Mouse (Mus musculus) urinary bladder, postnatal 36 days (tissue): ENCODE data around the gene St8sia1.

ENCODE experiments used
- DNase-seq, 2 experiments: peaks; one replicate each; pipeline ENCODE4 v3.0.0; 2022; ENCODE audit warnings: low spot score in 2 of 2, mixed read lengths in 1 of 2

Gene St8sia1

GRCm38 (mm10) chr6:142865199-142865598 lies 99.1 kb downstream of the St8sia1 start:
- DNase-seq: no peak

GRCm38 (mm10) chr6:142863881-142864280 lies 100.4 kb downstream of the St8sia1 start:
- DNase-seq: no peak

DNA sequence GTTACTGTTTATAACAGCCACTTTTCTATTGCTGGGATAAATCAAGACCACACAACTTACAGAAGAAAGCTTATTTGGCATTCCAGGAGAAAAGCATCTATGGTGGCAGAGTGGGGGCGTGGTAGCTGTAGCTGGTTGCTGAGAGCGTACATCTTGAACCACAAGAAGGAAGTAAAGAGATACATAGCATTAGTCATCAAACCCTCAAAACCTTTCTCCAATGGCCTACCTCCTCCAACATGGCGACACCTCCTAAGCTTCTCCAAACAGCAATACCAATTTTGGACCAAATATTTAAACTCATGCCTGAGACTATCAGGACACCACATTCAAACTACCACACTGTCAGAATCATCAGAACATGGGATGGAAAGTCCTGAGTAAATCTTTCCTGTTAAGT lies 102.0 kb downstream of the St8sia1 start:
- DNase-seq: no peak

DNA sequence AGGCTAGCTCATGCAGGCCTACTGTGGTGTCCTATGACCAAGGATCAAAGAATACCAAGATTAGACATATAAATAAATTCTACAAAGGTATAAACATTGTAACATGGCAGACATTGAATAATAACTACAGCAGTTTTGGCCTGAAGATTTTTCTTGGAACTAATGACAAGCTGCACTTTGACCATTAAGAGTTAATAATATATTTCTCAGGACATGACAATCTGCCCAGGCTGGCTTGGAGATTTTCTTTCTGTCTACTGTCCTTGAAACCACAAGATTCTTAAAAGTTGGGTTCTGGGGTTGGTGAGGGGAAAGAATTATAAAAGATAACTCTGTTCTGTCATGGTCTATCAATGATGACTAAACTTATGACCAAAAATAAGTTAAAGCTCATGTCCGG lies 103.9 kb downstream of the St8sia1 start:
- no peak for DNase-seq

DNA sequence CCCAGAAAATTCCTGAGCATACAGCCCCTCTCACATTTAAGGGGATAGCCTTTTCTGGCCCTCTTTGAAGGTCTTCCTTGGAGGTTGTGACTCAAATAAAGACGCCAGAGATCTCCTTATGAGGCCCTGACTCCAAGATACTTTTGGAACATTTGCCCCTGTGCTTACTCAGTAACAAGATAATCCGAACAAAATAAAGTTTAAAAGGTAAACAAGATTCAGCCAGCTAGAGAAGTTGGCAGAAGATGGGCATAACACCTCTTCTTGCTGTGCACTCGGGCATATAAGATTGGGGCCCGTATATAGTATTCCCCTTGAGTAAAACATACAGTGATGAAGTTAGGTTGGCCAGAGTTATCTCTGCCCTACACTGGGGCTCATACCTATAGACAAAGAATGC lies 104.3 kb downstream of the St8sia1 start:
- DNase-seq: no peak

- DNase-seq: no peak
Observed at GRCm38 (mm10) chr6:142858937-142859336, 105.3 kb downstream of the St8sia1 start.

GRCm38 (mm10) chr6:142856258-142856874 lies 107.9 kb downstream of the St8sia1 start:
- DNase-seq: no peak

GRCm38 (mm10) chr6:142855761-142856160 lies 108.5 kb downstream of the St8sia1 start:
- DNase-seq: no peak

DNA sequence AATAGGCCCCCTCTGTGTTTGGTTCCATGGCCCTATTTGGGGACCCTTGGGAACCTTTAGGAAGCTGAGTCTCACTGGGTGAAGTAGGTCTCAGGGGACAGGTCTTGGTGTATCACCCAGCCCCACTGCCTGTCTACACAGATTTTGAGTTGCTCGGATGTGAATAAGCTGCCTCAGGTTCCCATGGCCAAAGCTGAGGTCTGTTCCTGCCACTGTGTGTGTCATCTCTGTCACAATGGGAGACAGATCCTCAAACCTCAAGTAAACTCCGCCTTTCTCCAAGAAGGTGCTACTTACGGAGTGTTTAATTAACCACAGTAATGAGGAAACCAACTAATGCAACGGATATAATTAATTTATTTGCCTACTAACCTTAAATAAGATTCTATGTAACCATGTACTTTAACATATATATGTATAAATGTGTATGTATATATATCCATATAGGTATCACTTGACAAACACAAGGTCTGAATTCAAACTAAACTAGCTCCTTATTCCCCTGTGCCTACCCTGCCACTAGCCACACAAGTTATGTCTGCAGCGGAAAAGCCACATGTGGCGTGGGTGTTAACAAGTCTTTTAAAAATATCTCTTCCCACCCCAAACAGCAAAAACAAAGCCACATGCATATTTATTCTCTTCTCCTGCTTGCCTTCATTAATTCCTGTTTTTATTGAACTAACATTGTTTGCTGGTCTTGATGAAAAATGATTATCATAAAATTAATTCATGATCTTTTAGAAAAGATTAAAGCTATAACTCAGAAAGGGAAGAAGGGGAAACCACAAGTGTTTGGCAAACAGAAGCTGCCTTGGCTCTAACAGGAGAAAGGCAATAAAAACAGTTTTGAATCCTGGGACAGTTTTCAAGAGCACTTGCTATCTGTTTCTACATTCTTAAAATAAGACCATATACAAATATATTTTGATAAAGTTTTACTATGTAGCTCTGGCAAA lies 111.6 kb downstream of the St8sia1 start:
- no peak for DNase-seq

GRCm38 (mm10) chr6:142850436-142850835 lies 113.8 kb downstream of the St8sia1 start:
- no peak for DNase-seq

DNA sequence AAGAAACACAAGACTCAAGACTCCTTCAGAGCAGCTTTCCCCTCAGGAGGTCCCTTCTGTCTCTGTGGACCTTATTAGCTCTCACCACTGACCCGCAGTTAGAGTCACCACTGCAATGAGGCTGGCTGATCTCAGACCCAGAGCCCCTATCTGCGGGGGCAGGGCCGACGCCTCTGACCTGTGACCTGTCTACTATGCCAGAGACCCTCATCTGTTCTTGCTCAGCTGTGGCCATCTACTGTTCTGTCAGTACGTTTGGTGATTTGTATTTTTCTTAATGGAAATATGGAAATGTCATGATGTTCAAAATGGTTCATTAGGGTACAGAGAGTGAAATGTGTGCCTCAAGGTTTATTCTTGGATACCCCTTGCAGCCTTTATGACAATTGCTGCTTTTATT lies 114.9 kb downstream of the St8sia1 start:
- no peak for DNase-seq

GRCm38 (mm10) chr6:142847914-142848674 lies 116.2 kb downstream of the St8sia1 start:
- no peak for DNase-seq

- DNase-seq: no peak
Observed at GRCm38 (mm10) chr6:142846855-142847254, 117.4 kb downstream of the St8sia1 start.

DNA sequence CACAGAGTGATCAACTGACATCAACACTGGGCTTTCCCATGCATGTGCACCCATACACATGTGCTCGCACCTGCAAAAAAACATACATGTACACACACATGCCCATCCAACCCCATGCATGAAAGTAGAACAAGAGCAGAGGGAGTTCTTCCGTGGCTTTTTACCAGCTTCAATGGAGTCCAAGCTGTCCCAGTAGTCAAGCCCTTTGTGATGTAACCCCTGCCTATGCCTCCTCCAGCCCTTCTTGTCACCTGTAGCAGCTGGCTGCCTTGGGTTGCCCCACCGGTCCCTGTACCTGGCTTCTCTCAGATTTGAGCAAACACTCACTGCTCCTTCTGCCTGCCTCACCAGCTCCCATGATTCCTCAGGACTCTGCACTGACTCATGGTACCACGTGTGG lies 119.2 kb downstream of the St8sia1 start:
- no peak for DNase-seq

DNA sequence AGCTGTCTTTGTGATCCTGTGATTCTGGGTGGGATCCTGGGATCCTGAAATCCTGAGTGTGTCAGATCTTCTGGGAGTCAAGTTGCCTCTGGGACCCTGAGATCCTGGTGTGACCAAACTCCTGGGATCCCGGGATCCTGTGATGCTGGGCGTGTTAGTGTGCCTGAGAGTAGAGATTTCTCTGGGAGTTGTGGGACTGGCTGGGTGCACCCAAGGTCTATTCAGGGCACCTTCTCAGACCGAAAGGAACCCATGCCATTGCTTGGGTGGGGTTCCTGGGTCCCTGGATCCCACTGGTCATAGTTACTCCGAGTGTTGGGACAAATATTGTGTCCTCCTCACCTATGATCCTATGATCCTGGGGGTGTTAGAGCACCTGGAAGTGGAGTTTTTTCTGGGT lies 120.2 kb downstream of the St8sia1 start:
- DNase-seq: no peak

- DNase-seq: no peak
Observed at GRCm38 (mm10) chr6:142838501-142838900, 125.8 kb downstream of the St8sia1 start.

DNA sequence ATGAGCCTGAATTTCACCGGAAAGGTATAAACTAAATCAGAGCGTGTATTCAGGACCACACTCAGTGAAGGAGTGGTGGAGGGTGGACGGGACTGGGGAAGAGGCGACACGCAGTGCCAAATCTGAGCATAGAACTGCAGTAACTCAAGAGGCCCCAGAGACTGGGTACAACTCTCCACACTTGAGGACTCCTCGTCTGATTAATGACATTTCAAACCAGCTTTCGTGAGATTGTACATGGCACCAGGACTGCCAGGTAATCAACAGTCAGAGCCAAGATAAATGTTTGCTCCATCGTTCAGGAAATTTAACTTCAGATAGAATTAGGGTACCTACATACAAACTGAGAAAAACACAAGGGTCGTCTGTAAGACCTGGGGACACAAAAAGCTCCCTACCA lies 126.9 kb downstream of the St8sia1 start:
- no peak for DNase-seq

GRCm38 (mm10) chr6:142835726-142836125 lies 128.5 kb downstream of the St8sia1 start:
- DNase-seq: no peak

- no peak for DNase-seq
Observed at GRCm38 (mm10) chr6:142834911-142835310, 129.3 kb downstream of the St8sia1 start.

GRCm38 (mm10) chr6:142831706-142832105 lies 132.5 kb downstream of the St8sia1 start:
- no peak for DNase-seq

DNA sequence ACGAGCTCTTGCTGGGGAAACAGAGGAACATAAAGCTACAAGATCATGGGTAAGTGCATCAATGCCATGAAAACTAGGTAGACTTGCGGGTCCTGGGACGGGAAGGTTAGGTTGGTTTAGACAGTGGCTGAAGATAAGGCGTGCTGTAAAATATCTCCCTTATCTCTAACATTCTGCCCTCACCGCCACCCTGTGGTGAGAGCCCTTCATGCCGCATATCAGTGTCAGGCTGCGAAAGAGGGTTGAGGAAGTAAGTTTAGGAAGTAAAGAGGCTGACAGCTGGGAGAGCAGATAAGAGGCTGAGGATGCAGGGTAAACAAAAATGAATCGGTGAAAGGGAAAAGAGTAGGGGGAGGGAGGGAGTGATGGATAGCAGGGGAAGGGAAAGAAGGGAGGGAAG lies 133.0 kb downstream of the St8sia1 start:
- DNase-seq: no peak

DNA sequence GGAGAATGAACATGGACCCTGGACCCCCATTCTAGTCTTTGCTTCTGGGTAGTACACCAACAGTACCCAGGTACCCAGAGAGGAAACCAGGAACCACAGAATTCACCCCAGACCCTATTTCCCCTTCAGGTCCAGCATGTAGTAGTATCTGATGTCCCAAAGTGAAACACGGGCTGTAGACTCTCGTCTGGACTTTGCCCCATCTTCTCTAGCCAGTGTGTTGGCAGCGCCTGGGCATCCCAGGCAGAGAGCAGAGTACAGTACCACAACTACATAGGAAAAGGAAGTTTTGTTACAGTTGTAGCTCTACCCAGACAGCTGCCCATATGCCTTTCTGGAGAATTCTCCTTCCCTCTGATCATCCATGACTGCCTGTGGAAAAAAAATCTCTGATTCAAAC lies 134.0 kb downstream of the St8sia1 start:
- DNase-seq: no peak
